Mouse (Mus musculus): ENCODE results near the gene Kif14.
"Not testable (repeated sequence)": the region's sequence is repeated elsewhere in the genome, so short reads cannot be mapped to it uniquely, and the experiment has no call there.

DNA sequence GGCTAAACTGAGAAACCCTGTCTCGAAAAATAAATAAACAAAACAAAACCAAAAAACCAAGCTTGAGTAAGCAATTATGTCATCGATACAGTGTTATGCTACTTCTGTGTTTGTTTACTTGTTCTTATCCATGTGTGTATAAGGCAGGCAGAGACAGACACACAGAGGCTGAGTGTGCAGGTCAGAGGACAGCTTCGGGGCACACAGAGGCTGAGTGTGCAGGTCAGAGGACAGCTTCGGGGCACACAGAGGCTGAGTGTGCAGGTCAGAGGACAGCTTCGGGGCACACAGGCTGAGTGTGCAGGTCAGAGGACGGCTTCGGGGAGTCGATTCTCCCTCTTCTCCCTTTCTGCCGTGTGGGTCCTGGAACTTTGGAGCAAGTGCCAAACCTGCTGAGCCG is 40.1 kb downstream of the Kif14 start:
- not testable (repeated sequence) for TF ChIP-seq POLR2A (IDR thresholded peaks at IDR 0.05; ENCODE audit: low read depth, low read length); CTCF (IDR thresholded peaks at IDR 0.05; ENCODE audit: extremely low read depth, insufficient read depth, insufficient read length, insufficient replicate concordance)

Measured in spleen, adult 2 months (tissue).